Mouse (Mus musculus): ENCODE results near the gene Mlh1.

The Mlh1 gene

GRCm38 (mm10) chr9:111285676-111286075 is 14.1 kb upstream of the Mlh1 start:
- in situ Hi-C loops (cut with MboI) = no loop called here

- in situ Hi-C loops (cut with MboI) = no loop called here
Measured at GRCm38 (mm10) chr9:111285061-111285460, 13.5 kb upstream of the Mlh1 start.

DNA sequence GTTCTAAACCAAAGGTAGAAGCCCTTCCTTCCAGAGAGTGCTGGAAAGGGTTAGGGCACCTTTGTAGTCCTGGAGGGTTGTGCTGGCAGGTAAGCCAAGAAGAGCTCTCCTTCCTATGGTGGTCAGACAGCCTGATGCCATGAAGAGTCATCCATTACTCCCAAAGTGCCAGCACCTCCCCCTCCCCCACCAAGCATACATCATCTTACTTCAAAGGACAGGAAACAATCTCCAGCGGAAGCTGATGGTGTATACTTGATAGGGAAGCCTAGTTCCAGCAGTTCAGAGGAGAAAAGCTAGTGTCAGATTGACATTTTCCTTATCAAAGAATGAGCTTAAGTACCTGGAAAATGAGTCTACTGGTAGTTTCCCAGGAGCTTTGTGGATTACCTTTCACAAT is 3.6 kb upstream of the Mlh1 start:
- in situ Hi-C loops (cut with MboI) = no loop called here

- in situ Hi-C loops (cut with MboI) = no loop called here
Measured at GRCm38 (mm10) chr9:111273958-111274357, 2.4 kb upstream of the Mlh1 start.

GRCm38 (mm10) chr9:111272996-111273785 is 1.6 kb upstream of the Mlh1 start:
- in situ Hi-C loops (cut with MboI) = no loop called here

DNA sequence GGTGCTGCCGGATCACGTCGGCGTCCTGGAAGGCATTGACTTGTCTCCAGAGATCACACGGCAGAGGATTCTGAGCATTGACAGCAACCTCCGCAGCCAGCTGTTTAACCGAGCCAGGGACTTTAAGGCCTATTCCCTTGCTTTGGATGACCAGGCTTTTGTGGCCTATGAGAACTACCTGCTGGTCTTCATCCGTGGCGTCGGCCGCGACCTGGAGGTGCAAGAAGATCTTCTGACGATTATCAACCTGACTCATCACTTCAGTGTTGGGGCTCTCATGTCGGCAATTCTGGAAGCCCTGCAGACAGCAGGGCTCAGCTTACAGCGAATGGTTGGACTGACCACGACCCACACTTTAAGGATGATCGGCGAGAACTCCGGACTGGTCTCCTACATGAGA is 765 bp upstream of the Mlh1 start:
- in situ Hi-C loops (cut with MboI) = no loop called here

DNA sequence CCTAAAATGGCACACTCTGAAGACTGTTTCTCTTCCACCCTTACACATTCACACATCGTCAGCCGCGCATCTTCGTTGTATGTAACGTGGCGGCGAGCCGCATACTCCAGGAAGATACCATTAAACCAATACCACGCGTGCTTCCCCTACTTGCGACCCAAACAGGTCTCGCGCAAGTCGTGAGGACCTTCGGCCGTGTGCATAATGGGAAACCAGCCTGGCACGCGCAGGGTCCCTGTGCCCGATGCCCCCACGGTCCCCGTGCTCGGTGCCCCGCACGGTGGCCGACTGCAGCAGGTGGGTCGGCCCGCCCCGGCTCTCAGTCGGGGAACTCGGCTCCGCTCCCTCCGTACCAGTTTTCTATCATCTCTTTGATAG is 546 bp downstream of the Mlh1 start:
- in situ Hi-C loops (cut with MboI) = no loop called here

DNA sequence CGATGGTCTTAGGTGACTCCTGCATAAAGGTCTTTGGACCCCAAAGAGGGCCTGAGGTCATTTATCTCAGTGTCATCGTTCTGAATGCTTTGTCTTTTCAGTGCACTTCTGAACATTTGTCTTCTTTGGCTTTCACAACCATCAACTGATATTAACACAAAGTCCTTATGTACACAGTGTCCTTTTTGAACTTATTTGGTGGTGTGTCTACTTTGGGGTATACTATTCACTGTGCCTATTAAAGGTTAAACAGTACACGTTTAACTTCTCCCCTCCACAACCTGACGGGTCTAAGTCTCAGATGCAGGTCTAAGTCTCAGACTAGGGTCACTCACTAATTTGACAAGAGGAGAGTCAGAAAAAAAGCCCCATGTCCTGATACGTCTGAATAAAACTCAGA is 985 bp downstream of the Mlh1 start:
- in situ Hi-C loops (cut with MboI) = no loop called here

GRCm38 (mm10) chr9:111267998-111268397 is 3.6 kb downstream of the Mlh1 start:
- in situ Hi-C loops (cut with MboI) = no loop called here

- in situ Hi-C loops (cut with MboI) = no loop called here
Measured at GRCm38 (mm10) chr9:111261356-111261755, 10.2 kb downstream of the Mlh1 start.

- in situ Hi-C loops (cut with MboI) = no loop called here
Measured at GRCm38 (mm10) chr9:111260360-111260985, 11.1 kb downstream of the Mlh1 start.

DNA sequence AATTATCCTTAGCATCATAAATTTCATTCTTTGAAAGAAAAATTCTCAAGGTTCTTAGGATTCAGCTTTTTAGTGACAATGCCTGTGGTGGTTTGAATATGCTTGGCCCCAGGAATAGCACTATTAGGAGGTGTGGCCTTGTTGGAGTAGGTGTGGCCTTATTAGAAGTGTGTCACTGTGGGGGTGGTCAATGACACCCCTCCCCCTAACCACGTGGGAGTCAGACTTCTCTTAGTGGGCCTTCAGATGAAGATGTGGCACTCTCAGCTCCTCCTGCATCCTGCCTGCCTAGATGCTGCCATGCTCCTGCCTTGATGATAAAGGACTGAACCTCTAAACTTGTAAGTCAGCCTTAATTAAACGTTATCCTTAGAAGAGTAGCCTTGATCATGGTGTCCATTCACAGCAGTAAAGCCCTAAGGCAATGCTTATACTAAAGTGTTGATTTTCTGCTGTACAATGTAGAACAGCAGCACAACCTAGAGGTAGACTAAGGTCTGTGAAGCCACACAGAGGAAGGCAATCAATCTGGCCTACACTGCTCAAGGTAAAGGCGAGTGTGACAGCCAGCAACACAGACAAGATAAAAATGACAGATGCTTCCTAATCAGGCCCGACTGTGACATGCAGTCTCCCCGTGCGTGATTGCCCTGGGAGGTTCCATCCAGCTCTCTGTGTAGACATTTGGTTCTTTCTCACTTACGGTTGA is 19.3 kb downstream of the Mlh1 start:
- in situ Hi-C loops (cut with MboI) = no loop called here

DNA sequence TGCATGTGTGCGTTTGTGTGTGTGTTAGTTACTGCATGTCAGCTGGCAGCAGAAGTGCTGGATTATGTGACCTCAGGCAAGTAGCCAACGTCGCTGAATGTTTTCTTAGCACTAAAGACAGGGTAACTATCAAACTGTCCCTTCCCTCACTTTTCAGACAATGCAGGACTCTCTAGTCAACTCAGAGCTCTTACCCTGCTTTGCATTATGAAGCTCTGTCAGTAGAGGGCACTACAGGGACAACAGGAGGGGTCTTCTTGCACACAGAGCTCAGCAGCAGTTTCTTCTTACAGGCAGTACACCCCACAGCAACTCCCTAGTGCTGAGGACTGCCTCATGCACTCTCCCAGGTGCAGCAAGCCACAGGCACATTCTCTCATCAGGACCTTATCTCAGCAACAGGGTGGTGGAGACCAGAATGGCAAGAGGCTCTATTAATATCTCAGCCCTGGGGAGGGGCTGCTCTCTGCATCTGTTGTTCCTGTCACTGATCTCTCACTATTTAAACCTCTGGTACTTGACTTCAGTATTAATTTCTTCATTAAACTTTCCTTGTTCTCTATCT is 23.8 kb downstream of the Mlh1 start:
- in situ Hi-C loops (cut with MboI) = no loop called here

GRCm38 (mm10) chr9:111245546-111245945 is 26.0 kb downstream of the Mlh1 start:
- in situ Hi-C loops (cut with MboI) = no loop called here

DNA sequence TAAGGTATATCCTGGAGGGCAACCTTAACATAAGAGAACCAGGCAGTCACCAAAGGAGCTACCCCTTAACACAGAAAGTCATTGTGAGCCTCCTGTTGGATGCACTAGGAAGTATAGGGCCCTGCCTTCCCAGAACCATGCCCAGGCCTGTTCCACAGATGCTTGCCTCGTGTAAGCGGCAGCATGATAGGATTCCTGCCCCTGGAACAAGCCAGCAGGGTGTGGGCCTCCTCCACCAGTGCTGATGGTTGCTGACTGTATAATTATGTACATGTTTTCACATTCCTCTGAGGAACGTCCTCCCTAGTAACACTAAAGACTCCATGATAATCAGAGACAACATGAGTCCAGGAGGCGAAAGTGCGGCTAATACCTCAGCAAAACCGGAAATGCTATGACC is 28.2 kb downstream of the Mlh1 start:
- in situ Hi-C loops (cut with MboI) = no loop called here

DNA sequence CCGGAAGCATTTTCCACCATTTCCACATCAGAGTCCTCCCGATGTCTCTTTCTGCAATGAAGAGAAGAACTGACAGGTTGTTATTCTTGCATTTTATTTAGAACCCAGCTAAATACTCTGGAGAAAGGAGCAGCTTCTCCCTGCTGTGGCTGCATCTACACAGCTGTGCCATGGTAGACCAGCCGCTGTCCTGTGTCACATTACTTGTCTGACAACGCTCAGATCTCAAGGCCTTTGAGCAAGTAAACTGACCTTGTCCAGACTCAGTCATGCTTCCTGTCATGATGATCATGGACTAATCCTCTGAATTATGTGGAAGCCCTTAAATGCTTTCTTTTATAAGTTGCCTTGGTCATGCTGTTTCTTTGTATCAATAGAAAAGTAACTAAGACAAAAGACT is 31.8 kb downstream of the Mlh1 start:
- in situ Hi-C loops (cut with MboI) = no loop called here

GRCm38 (mm10) chr9:111237726-111238125 is 33.9 kb downstream of the Mlh1 start:
- in situ Hi-C loops (cut with MboI) = no loop called here

DNA sequence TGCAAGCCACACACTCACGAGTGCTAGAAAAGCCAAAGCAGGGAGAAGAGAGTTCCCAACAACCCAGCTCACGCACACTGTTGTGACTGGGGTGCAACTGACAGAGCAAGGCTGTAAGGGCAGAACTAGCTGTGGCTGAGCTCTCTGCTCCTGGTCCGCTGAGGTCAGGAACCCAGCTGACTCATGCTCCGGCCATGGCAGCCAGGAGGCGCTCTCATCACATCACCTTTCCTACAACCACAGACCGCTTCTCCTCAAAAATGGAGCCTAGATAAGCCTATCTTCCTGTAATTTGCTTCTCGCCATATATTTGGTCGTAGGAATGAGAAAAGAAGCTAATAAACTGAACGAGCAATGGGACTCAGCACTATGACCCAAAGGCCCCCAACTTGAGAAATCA is 36.9 kb downstream of the Mlh1 start:
- in situ Hi-C loops (cut with MboI) = no loop called here

DNA sequence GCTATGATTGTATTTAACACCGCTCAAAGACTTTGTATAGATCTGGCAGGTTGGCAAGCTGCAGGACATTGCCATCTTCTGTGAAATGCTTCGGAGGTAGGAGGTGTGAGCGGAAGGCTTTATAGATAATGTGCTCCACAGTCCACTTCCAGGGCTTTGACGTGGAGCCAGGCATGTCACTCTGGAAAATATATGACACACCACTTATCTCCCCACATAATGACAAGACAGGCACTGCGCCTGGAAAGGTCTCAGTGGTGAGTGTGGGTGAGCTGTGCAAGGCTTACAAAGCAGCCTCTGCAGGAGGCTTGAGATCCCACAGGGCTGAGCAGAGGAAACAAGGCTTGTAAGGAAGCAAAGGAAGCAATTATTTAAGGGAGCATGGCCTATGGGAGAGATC is 43.1 kb downstream of the Mlh1 start:
- in situ Hi-C loops (cut with MboI) = no loop called here

DNA sequence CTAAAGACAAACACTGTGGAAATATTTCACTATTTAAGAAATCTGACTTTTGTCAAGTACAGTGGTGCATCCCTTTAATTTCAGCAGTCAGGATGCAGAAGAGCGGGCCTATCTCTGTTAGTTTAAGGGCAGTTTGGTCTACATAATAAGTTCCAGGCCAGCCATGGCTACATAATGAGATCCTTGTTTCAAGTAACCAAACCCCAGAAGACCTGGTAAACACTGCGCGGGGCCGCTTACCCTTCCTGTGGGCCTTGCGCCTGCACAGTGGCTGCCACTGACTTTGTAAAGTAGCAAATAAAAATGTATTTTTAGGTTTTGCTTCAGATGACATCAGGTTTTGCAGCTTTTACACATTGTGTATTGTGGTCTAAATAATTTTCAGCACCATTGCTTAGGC is 48.2 kb downstream of the Mlh1 start:
- in situ Hi-C loops (cut with MboI) = no loop called here

DNA sequence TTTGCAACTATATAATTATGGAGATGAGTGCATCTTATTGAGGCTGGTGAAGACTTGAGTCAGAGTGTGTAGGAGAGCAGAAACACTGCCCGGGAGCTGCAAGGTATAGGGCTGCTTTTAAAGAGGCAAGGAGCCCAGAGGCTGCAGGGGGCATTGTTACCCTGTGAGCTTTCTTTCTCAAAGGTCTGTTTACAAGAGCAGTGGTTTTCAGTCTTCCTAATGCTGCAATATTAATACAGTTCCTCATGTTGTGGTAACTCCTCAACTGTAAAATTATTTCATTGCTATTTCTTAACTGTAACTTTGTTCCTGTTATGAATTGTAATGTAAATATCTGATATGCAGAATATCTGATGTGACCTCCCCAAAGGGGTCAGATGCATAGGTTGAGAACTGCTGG is 50.0 kb downstream of the Mlh1 start:
- in situ Hi-C loops (cut with MboI) = no loop called here

GRCm38 (mm10) chr9:111220551-111221080 is 51.0 kb downstream of the Mlh1 start:
- in situ Hi-C loops (cut with MboI) = no loop called here

- in situ Hi-C loops (cut with MboI) = no loop called here
Measured at GRCm38 (mm10) chr9:111216424-111216823, 55.2 kb downstream of the Mlh1 start.

Measured in mature B cell (primary cell).